Comparison of ENCODE assay signal across 8 mouse cellular contexts in genomic region chr8:126661511-126662142, GRCm38 (mm10).
DNase-seq lines count a peak whose midpoint lies in the region; ATAC-seq lines count a peak whose summit lies in the region.

No protein-coding gene starts in this region.

- H3K4me3 ChIP-seq in forebrain, embryonic 10.5 days = peak overlapping the region; percentile 9; the same call in 1 of the 2 replicates
- no peak overlapping the region for H3K4me3 ChIP-seq in midbrain, embryonic 16.5 days (ENCODE audit: low read depth, low read length)

- H3K9me3 ChIP-seq in forebrain, embryonic 10.5 days = no peaks in the 10 kb centered on the region
- no peaks in the 10 kb centered on the region for H3K9me3 ChIP-seq in midbrain, embryonic 16.5 days (replicated peaks; ENCODE audit: control insufficient read depth, low read length, poor library complexity, severe bottlenecking)

- H3K27ac ChIP-seq in forebrain, embryonic 10.5 days = peak overlapping the region; percentile 77
- peak overlapping the region; percentile 80 for H3K27ac ChIP-seq in midbrain, embryonic 16.5 days (ENCODE audit: low read length)

- peaks cover 75% of the 10 kb centered on the region for H3K4me1 ChIP-seq in forebrain, embryonic 10.5 days
- peaks cover 73% of the 10 kb centered on the region for H3K4me1 ChIP-seq in midbrain, embryonic 16.5 days (ENCODE audit: control insufficient read depth, insufficient read depth, low read length)

- DNase-seq in cerebellum, adult 11 months = peak; percentile 22
- peak; percentile 95 for DNase-seq in MN1 (ENCODE audit: low spot score)
- DNase-seq in forebrain, embryonic 10.5 days (ENCODE audit: extremely low spot score, low spot score) = no peak
- peak; percentile 25 for DNase-seq in induced T-regulatory cell, adult 2 months (ENCODE audit: low read depth)
- DNase-seq in right cerebral cortex, postnatal 10 days (ENCODE audit: low spot score in 2 of 2) = no peak
- DNase-seq in testis, postnatal 14 days (ENCODE audit: low spot score) = no peak

- no peaks in the 10 kb centered on the region for H3K36me3 ChIP-seq in forebrain, embryonic 10.5 days (replicated peaks)
- no peaks in the 10 kb centered on the region for H3K36me3 ChIP-seq in midbrain, embryonic 16.5 days (ENCODE audit: control insufficient read depth, insufficient read depth, low read length)

- 0 out of 2 replicates have a peak, but pooled peaks cover 8% of the 10 kb centered on the region for H3K27me3 ChIP-seq in forebrain, embryonic 10.5 days (ENCODE audit: poor library complexity, severe bottlenecking)
- H3K27me3 ChIP-seq in midbrain, embryonic 16.5 days (ENCODE audit: control insufficient read depth, insufficient read depth, low read depth, low read length) = no peaks in the 10 kb centered on the region

- WGBS in forebrain, embryonic 10.5 days = 58% methylated on average over 14 of the region's 14 CpGs
- 20% methylated on average over 14 of the region's 14 CpGs for WGBS in midbrain, embryonic 16.5 days

- no peak for ATAC-seq in cerebellum, adult (ENCODE audit: insufficient number of reproducible peaks, low FRiP score, low TSS enrichment)
- ATAC-seq in midbrain, embryonic 16.5 days = peak; percentile 38; the same call in 1 of the 2 replicates

- no peak overlapping the region for H3K9ac ChIP-seq in midbrain, embryonic 16.5 days (ENCODE audit: low read depth, low read length)

- H3K4me2 ChIP-seq in midbrain, embryonic 16.5 days (ENCODE audit: low read length) = no peak overlapping the region; the same call in 1 of the 2 replicates

Comparison
In these comparisons a context has a peak if more than half of its experiments do, and no peak if none do; other contexts are left out.
1. DNase-seq: peak in cerebellum, adult 11 months (single experiment), MN1 (single experiment) and induced T-regulatory cell, adult 2 months (single experiment); none in forebrain, embryonic 10.5 days (single experiment), right cerebral cortex, postnatal 10 days (0 of 2) and testis, postnatal 14 days (single experiment).